Mouse (Mus musculus) cortical plate, adult 2 months (tissue): ENCODE results near the gene Pld4.

Experiments
- CTCF ChIP-seq: fragments of 200-500 bp; IDR thresholded peaks from 2 replicates; pipeline ENCODE4 v1.5.1; 2011; ENCODE audit warnings: mild to moderate bottlenecking, control low read depth, low read length; ENCODE audit not compliant: insufficient read depth; ENCODE audit errors: extremely low read depth
- POLR2A ChIP-seq: fragments of 200-500 bp; IDR thresholded peaks from 2 replicates; pipeline ENCODE4 v1.6.1; 2011; ENCODE audit warnings: mild to moderate bottlenecking, low read length, control low read depth; ENCODE audit not compliant: insufficient read depth; ENCODE audit errors: extremely low read depth

GRCm38 (mm10) chr12:112757896-112758295 lies 2.6 kb upstream of the Pld4 start:
- TF ChIP-seq CTCF = no peak
- TF ChIP-seq POLR2A = no peak
